Mouse (Mus musculus) embryonic facial prominence, embryonic 10.5 days (tissue): Measurements from ENCODE around the gene Cabp2. TPM values are rescaled to one million over a fixed set of nuclear protein-coding genes. Genes with fewer than 3 reads are reported as not detected.

ENCODE experiments used
- DNase-seq: peaks from one replicate; pipeline ENCODE4 v3.0.0-alpha.2; 2017; ENCODE audit warnings: low spot score
- H3K27ac ChIP-seq: fragments of 300-500 bp; sonication (generic); replicated peaks from 2 replicates; pipeline ENCODE4 v1.5.1; 2016; ENCODE audit warnings: mild to moderate bottlenecking
- H3K27me3 ChIP-seq: fragments of 300-500 bp; sonication (generic); replicated peaks from 2 replicates; pipeline ENCODE4 v1.6.1; 2016; ENCODE audit warnings: low read depth, mild to moderate bottlenecking; ENCODE audit not compliant: poor library complexity, severe bottlenecking
- H3K36me3 ChIP-seq: fragments of 300-500 bp; sonication (generic); replicated peaks from 2 replicates; pipeline ENCODE4 v1.6.1; 2016; ENCODE audit warnings: mild to moderate bottlenecking, moderate library complexity
- H3K4me1 ChIP-seq: fragments of 300-500 bp; sonication (generic); 2 replicates; pipeline ENCODE4 v1.6.1; 2016
- H3K4me3 ChIP-seq: fragments of 300-500 bp; sonication (generic); 2 replicates; pipeline ENCODE4 v1.5.1; 2016; ENCODE audit warnings: mild to moderate bottlenecking, moderate library complexity
- H3K9me3 ChIP-seq: fragments of 300-500 bp; sonication (generic); 2 replicates; pipeline ENCODE4 v1.6.1; 2016; ENCODE audit warnings: mild to moderate bottlenecking
- WGBS: fragments of 180-500 bp; shearing (Covaris S2); methylation state at CpG from one replicate; pipeline ENCODE4 v1.1.7; 2016; 5-methylcytosine and 5-hydroxymethylcytosine counted together
- polyA plus RNA-seq: library from polyadenylated mRNA; unstranded; fragments of >200 nt; fragmentation: Nextera tagmentation; extraction: Ambion mirVana; gene quantifications from 2 replicates; pipeline ENCODE4 v1.2.1, GENCODE M21; 2016

Gene Cabp2
- polyA plus RNA-seq, 1 experiment from 2014 or later: not detected

DNA sequence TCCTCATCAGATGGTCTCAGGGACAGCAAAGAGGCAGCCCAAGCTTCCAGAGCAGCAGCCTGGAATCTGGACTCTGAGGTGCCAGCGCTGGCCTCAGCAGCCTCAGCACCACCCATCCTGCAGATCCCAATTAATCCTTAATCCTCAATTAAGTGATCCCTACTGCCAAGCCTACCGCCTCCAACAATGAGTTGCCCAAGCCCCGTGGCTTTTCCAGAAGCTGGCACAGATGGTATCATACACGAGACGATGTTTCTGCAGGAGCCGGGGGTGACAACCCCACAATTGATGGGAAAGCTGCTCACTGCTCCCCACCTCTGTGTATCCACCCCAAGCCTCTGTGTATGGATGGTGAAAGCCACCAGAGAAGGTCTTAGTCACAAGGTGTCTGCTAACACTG, 7.8 kb downstream of the Cabp2 start:
- WGBS: 75% methylated on average over 6 of the region's 6 CpGs

GRCm38 (mm10) chr19:4090446-4090845, 9.1 kb downstream of the Cabp2 start:
- H3K27ac ChIP-seq: no peak overlapping the region
- no peaks in the 10 kb centered on the region for H3K27me3 ChIP-seq
- H3K9me3 ChIP-seq: no peaks in the 10 kb centered on the region
- no peaks in the 10 kb centered on the region for H3K36me3 ChIP-seq
- 85% methylated on average over 3 of the region's 3 CpGs for WGBS
- no peak for DNase-seq
- no peaks in the 10 kb centered on the region for H3K4me1 ChIP-seq
- no peak overlapping the region for H3K4me3 ChIP-seq

More for the DNA sequence above, 7.8 kb downstream of the Cabp2 start:
- Histone ChIP-seq H3K27me3 (peaks cover 3% of the 10 kb centered on the region; the same call in 1 of the 2 replicates), H3K36me3 (no peaks in the 10 kb centered on the region), H3K9me3 (no peaks in the 10 kb centered on the region), H3K27ac (no peak overlapping the region), H3K4me1 (no peaks in the 10 kb centered on the region), H3K4me3 (no peak overlapping the region)
- no peak for DNase-seq

- DNase-seq: no peak
- Histone ChIP-seq H3K27ac (no peak overlapping the region), H3K36me3 (no peaks in the 10 kb centered on the region), H3K4me1 (peaks cover 6% of the 10 kb centered on the region), H3K9me3 (no peaks in the 10 kb centered on the region), H3K27me3 (no peaks in the 10 kb centered on the region), H3K4me3 (no peak overlapping the region)
- 72% methylated on average over 2 of the region's 2 CpGs for WGBS
Measured at GRCm38 (mm10) chr19:4091383-4091782, 10.0 kb downstream of the Cabp2 start.

DNA sequence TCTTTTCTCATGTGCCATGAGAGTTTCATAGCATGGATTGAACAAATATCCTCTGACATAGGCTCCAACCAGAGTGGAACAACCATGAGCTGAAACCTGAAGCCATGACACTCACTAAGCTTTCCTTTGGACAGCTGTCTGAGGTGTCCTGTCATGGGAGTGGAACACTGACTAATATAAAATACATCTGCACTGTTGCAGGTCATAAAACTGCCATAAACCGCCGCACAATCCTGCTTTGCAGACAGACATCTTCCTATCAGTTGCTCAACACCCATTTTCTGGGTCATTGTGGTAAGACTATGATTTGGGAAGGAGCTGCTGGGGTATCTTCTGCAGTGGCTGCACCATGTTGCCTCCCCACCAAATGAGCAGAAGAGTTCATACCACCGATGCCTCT, 11.4 kb downstream of the Cabp2 start:
- Histone ChIP-seq H3K4me1 (peaks cover 17% of the 10 kb centered on the region), H3K27ac (no peak overlapping the region), H3K36me3 (no peaks in the 10 kb centered on the region), H3K9me3 (no peaks in the 10 kb centered on the region), H3K4me3 (no peak overlapping the region), H3K27me3 (no peaks in the 10 kb centered on the region)
- no peak for DNase-seq
- WGBS: 90% methylated on average over 3 of the region's 3 CpGs

GRCm38 (mm10) chr19:4093772-4094171, 12.4 kb downstream of the Cabp2 start:
- DNase-seq: no peak
- Histone ChIP-seq H3K27ac (no peak overlapping the region), H3K9me3 (no peaks in the 10 kb centered on the region), H3K4me1 (peaks cover 28% of the 10 kb centered on the region), H3K4me3 (no peak overlapping the region), H3K27me3 (peaks cover 6% of the 10 kb centered on the region), H3K36me3 (no peaks in the 10 kb centered on the region)
- 74% methylated on average over 7 of the region's 7 CpGs for WGBS

GRCm38 (mm10) chr19:4094348-4094747, 13.0 kb downstream of the Cabp2 start:
- H3K9me3 ChIP-seq: no peaks in the 10 kb centered on the region
- H3K36me3 ChIP-seq: no peaks in the 10 kb centered on the region
- H3K4me1 ChIP-seq: peaks cover 33% of the 10 kb centered on the region
- 79% methylated on average over 3 of the region's 3 CpGs for whole genome bisulfite sequencing
- no peak overlapping the region for H3K4me3 ChIP-seq
- H3K27me3 ChIP-seq: peaks cover 11% of the 10 kb centered on the region
- no peak for DNase-seq
- H3K27ac ChIP-seq: no peak overlapping the region

DNA sequence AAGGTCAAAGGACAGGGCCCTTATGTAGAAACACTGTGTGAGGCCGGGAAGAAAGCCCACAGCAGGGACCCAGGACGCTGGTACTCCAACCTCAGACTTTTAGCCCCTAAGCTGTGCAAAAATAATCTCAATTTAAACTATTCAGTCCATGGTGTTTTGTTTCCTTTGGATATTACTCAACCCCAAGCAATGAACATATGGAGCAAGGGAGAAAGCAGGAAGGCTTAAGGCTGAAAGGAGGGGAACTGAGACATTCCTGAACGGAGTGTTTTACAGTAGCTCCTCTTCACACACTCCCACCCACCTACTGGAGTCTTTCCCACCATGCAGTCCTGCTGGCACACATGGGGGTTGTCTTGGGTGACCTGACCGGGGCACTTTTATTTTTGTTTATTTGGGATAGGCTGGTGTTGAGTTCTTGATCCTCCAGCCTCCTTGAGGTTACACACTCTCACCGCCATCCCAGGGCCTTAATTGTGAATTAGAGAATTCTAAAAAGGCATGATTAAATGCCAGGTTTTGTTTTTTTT, 13.5 kb downstream of the Cabp2 start:
- Histone ChIP-seq H3K27me3 (peaks cover 16% of the 10 kb centered on the region), H3K27ac (no peak overlapping the region), H3K9me3 (no peaks in the 10 kb centered on the region), H3K4me3 (no peak overlapping the region), H3K36me3 (no peaks in the 10 kb centered on the region), H3K4me1 (peaks cover 38% of the 10 kb centered on the region)
- DNase-seq: no peak
- WGBS: 79% methylated on average over 5 of the region's 5 CpGs

GRCm38 (mm10) chr19:4095802-4096201, 14.4 kb downstream of the Cabp2 start:
- 69% methylated on average over 3 of the region's 3 CpGs for WGBS
- Histone ChIP-seq H3K27ac (no peak overlapping the region), H3K4me1 (peaks cover 48% of the 10 kb centered on the region), H3K36me3 (no peaks in the 10 kb centered on the region), H3K9me3 (no peaks in the 10 kb centered on the region), H3K4me3 (no peak overlapping the region), H3K27me3 (peaks cover 26% of the 10 kb centered on the region)
- DNase-seq: no peak

DNA sequence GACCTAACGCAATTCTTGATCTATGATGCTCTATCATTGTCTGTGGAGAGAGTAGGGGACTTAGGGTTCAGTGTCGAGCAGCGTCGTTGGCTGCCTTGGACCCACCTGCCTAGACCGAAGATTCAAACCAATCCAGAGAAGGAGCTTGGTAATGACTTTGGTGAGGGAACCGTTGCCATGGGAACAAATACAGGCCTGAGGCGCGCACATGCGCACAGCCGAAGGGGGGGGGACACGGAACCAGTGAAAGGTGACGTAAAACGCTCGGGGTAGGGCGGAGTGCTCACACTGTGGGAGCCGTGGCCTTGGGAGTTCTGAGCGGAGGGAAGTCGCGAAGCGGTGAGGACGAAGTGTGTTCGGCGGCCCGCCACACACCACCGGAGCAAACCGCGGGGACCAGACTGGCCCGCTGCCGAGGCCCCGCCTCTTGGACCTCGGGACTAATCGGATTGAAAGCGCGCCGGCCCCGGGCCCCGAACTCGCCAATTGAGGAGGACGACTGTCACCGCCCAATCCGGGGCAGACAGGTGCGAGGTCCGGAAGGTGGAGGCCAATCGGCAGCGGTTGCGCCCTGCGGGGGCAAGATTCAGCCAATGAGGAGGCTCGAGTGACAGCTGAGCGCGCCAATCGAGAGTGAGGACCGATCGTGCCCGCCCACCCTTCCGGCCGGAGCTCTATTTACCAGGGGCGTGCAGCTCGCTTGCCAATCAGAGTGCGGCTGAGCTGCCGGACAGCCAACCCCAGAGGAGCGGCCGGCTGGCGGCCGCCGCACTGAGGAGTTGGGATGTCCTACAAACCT, 15.5 kb downstream of the Cabp2 start, which contains the start of gene Cdk2ap2:
TSS of gene Cdk2ap2 (plus strand) at position 541 of the 799 bp plus-strand sequence.
- H3K27ac ChIP-seq: peak within 1 kb of the TSS; percentile 89

GRCm38 (mm10) chr19:4097441-4097825, 16.1 kb downstream of the Cabp2 start:
- DNase-seq: no peak
- Histone ChIP-seq H3K4me1 (peaks cover 61% of the 10 kb centered on the region), H3K9me3 (no peaks in the 10 kb centered on the region), H3K27ac (peak overlapping the region; percentile 89), H3K36me3 (no peaks in the 10 kb centered on the region), H3K4me3 (peak overlapping the region; percentile 76), H3K27me3 (peaks cover 42% of the 10 kb centered on the region)
- WGBS: 2% methylated on average over 21 of the region's 21 CpGs

More for the DNA sequence above, 15.5 kb downstream of the Cabp2 start, which contains the start of gene Cdk2ap2:
- Histone ChIP-seq H3K36me3 (no peaks in the 10 kb centered on the region), H3K27me3 (peaks cover 36% of the 10 kb centered on the region), H3K4me3 (peak within 1 kb of the TSS; percentile 76), H3K4me1 (peaks cover 58% of the 10 kb centered on the region), H3K9me3 (no peaks in the 10 kb centered on the region)
- under 1% methylated on average over 65 of the region's 65 CpGs for WGBS
- DNase-seq: peak; percentile 100

DNA sequence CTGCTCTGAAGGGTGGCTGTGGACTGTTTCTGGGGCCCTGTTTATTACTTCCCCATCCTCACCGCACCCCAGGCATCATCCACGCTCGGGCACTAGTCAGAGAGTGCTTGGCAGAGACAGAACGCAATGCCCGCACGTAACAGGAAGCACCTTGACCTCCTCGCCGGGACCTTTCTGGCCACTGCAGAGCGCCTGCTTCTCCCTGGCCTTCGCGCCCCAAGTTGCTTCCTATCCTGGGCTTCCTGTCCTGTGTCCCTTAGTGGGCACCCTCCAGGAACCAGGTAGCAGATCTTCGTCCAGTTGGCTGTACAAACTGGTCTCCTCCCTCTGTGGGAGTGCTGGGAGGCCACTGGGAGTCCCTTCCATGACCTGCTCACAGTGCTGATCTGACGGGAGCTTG, 17.0 kb downstream of the Cabp2 start:
- 89% methylated on average over 13 of the region's 13 CpGs for WGBS
- H3K27ac ChIP-seq: no peak overlapping the region
- H3K9me3 ChIP-seq: no peaks in the 10 kb centered on the region
- no peak for DNase-seq
- H3K4me3 ChIP-seq: peak overlapping the region; percentile 17; the same call in 1 of the 2 replicates
- no peaks in the 10 kb centered on the region for H3K36me3 ChIP-seq
- peaks cover 61% of the 10 kb centered on the region for H3K4me1 ChIP-seq
- peaks cover 52% of the 10 kb centered on the region for H3K27me3 ChIP-seq

GRCm38 (mm10) chr19:4099056-4099455, 17.7 kb downstream of the Cabp2 start:
- peaks cover 61% of the 10 kb centered on the region for H3K4me1 ChIP-seq

More at GRCm38 (mm10) chr19:4099056-4099455, 17.7 kb downstream of the Cabp2 start:
- H3K36me3 ChIP-seq: no peaks in the 10 kb centered on the region
- peaks cover 55% of the 10 kb centered on the region for H3K27me3 ChIP-seq
- 12% methylated on average over 9 of the region's 9 CpGs for WGBS
- DNase-seq: peak; percentile 92
- peak overlapping the region; percentile 70 for H3K4me3 ChIP-seq
- no peak overlapping the region for H3K27ac ChIP-seq
- no peaks in the 10 kb centered on the region for H3K9me3 ChIP-seq
